Mouse (Mus musculus) Patski (cell line): ENCODE results near the gene Exoc4. TPM values are rescaled to one million over a fixed set of nuclear protein-coding genes. Genes with fewer than 3 reads are reported as not detected.

Source experiments
- ATAC-seq: fragments of 100-300 bp; one replicate; pipeline ENCODE4 v1.8.0; 2021
- CTCF ChIA-PET: fragments of 350-600 bp; sonication (Branson Sonifier 250); formaldehyde crosslinking; loops from one replicate; lab custom pipeline; 2022; ENCODE audit warnings: inconsistent platforms; lab: Charles Lee
- POLR2A ChIA-PET: fragments of 350-600 bp; sonication (Branson Sonifier 250); formaldehyde crosslinking; loops from one replicate; lab custom pipeline; 2022; ENCODE audit warnings: antibody characterized with exemption, inconsistent platforms; lab: Charles Lee
- DNase-seq: peaks from one replicate; pipeline ENCODE4 v3.0.0-alpha.2; 2011; ENCODE audit warnings: low read depth, low spot score
- H3K27me3 ChIP-seq: fragments of 371-371 bp; one replicate; pipeline ENCODE4 v1.5.1; 2021
- CTCF ChIP-seq: fragments of 100-300 bp; IDR thresholded peaks from one replicate; pipeline ENCODE4 v1.5.1; 2021
- in situ Hi-C: fragments of 300-500 bp; cut with MboI; formaldehyde crosslinking; loops from 3 replicates; pipeline ENCODE4 v1.11.1; 2018; ENCODE audit warnings: low pct_unique_long_range_greater_than_20kb, mixed read lengths
- polyA plus RNA-seq: library from polyadenylated mRNA; unstranded; gene quantifications from one replicate; pipeline ENCODE4 v1.2.3, GENCODE M21; 2021

Exoc4 gene
- polyA plus RNA-seq, 1 experiment from 2014 or later = 71.3 TPM

DNA sequence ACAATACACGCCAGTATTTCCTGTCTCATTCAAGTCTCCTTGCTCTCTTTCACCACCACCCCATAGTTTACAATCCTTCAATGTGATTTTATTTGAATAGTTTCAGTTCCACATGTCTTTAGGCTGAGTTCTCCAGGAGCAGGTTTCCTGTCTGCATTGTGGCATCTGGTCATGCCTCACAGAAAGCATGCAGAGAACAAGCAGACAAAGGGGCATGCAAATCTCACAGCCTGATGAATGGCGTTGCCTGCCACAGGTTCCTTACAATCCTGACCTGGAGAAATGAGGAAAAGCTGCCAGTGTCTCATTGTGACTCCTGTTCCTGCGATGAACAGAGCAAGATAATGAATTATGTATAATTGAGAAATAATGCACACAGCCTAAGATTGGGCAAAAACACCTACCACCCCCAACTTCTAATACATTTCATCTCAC, 490.0 kb downstream of the Exoc4 start:
- POLR2A ChIA-PET = no interaction called here
- no peaks in the 10 kb centered on the region for H3K27me3 ChIP-seq
- DNase-seq (no peak), ATAC-seq (no peak)
- CTCF ChIA-PET = no interaction called here
- no peak for TF ChIP-seq CTCF
- in situ Hi-C loops = no loop called here

DNA sequence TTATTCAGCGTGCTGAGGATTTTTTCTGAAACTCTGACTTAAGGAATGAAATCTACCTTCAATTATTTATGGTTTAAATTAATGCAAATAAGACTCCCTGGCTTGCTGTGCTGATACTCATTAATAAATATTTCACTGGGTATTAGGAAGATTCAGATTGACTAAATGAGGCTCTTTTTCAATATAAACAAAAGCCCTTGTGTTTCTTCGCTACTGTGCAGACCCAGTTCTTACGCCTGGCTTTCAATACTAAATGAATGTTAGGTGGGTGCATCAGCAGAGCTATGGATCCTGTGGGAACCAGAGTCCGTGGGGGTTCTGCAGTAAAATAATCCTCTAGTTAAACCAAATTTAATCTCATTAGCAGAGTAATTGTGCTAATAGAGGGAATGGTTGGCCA, 490.4 kb downstream of the Exoc4 start:
- in situ Hi-C loops = no loop called here
- CTCF ChIA-PET = no interaction called here
- TF ChIP-seq CTCF = no peak
- DNase-seq (no peak), ATAC-seq (no peak)
- POLR2A ChIA-PET = no interaction called here
- H3K27me3 ChIP-seq = no peaks in the 10 kb centered on the region

DNA sequence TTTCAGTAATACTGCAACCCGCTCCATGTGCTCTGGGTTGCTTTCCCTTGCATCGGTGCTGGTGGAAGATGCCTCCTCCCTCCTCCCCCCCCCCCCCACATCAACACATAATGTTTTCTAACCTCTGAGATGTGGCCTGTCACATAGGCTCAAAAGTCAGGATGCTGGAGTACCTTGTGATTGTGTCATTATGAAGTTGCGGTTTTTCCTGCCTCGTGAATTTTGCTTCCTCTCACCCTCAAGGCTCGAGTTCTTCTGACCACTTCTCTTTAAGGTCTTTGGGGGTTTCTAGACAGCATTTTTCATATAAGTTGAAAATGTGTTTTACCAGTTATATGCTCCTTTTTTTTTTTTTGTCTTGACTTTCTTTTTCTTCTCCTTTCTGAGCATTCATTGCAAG, 507.1 kb downstream of the Exoc4 start:
- ATAC-seq (no peak), DNase-seq (no peak)
- no peak for TF ChIP-seq CTCF

DNA sequence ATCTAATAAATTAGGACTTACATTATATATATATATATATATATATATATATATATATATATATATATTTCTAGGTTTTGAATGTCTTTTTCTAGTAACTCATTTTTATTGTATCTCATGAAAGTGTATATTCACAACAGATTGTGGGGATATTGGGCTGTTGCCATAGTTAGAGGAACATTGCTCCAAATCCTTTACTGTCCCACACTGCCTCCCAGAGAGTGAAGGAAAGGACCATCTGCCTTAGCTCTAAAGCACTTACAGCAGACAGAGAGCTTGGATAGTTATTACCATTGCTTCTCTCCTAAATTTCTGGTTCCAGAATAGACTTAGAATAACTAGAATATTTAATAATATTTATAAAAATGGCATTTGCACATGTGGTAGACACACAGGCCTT, 512.7 kb downstream of the Exoc4 start:
- DNase-seq = no peak
- CTCF ChIA-PET = no interaction called here
- no peak for ATAC-seq
- no peak for TF ChIP-seq CTCF
- H3K27me3 ChIP-seq = no peaks in the 10 kb centered on the region
- in situ Hi-C loops = no loop called here
- POLR2A ChIA-PET = no interaction called here

More for the DNA sequence above, 507.1 kb downstream of the Exoc4 start:
- ChIA-PET CTCF (no interaction called here), POLR2A (no interaction called here)
- H3K27me3 ChIP-seq = no peaks in the 10 kb centered on the region
- in situ Hi-C loops = no loop called here

DNA sequence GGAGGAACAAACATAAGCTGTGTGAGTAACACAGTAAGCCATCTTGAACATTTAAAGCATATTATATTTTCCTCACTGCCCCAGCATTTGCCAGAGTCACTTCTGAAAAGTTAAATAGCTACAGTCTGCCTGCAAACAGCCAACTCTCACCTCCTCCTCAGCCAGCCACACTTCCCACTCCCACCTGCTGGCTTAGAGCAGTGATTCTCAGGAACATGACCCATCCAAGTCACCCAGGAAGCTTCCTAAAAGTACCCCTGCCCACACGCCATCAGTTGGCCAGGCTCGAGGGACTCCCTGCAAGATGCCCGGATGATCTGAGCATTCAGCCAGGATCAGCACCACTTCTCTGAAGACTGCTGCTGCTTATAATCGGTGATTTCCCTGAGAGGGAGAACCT, 514.4 kb downstream of the Exoc4 start:
- ATAC-seq (no peak), DNase-seq (no peak)
- H3K27me3 ChIP-seq = no peaks in the 10 kb centered on the region
- CTCF ChIA-PET = interaction anchor here (0.7 to 1.4 kb wide), 2 partner anchors 63 to 120 kb away, joined by 3 to 4 read pairs; no protein-coding TSS in a partner anchor
- POLR2A ChIA-PET = no interaction called here
- in situ Hi-C loops = no loop called here
- no peak for TF ChIP-seq CTCF

DNA sequence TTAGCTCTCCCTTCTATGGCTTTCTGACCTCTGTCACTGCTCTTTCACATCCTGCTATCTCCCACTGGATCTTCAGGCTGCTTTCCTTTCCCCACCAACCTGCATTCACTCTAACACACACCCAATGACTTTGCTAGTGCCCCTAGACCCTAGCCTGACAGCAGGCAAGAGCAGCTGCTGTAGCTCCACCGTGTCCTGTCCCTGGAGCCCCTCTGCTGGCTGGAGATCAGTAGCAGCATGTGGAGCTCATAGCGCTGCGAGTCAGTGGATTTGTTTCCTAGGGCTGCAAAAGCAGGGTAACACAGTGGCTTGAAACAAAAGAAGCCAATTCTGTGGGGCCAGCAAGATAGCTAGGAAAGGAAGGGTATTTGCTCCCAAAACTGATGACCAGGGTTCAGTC, 515.1 kb downstream of the Exoc4 start:
- POLR2A ChIA-PET = no interaction called here
- ATAC-seq (no peak), DNase-seq (no peak)
- no peaks in the 10 kb centered on the region for H3K27me3 ChIP-seq
- TF ChIP-seq CTCF = no peak
- in situ Hi-C loops = no loop called here
- CTCF ChIA-PET = interaction anchor here (1.4 kb wide), 1 partner anchor 64 kb away, joined by 4 read pairs; no protein-coding TSS in a partner anchor

DNA sequence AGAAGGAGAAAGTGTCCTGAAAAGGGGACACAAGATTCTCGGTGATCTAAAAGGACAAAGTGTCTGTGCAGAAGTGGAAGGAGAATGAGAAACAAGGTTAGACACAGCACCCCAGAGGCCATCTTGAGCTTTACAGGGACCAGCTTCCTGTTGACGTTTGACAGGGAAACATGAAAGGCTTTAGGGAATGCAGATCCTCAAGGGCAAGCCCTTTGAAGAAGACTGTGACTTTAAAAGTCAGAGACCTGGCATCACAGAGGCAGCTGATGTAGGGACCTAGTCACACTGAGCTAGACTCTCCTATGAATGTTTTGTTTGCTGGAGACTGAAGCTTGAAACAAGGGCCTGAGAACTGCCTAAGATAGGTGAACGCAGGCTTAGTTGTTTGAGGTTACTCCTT, 520.4 kb downstream of the Exoc4 start:
- TF ChIP-seq CTCF = no peak
- CTCF ChIA-PET = interaction anchor here (0.7 kb wide), 2 partner anchors 20 to 27 kb away, joined by 3 read pairs; no protein-coding TSS in a partner anchor
- POLR2A ChIA-PET = interaction anchor here (0.6 kb wide), 1 partner anchor 468 kb away, joined by 4 read pairs; no protein-coding TSS in a partner anchor
- H3K27me3 ChIP-seq = no peaks in the 10 kb centered on the region
- in situ Hi-C loops = no loop called here
- ATAC-seq (no peak), DNase-seq (no peak)

DNA sequence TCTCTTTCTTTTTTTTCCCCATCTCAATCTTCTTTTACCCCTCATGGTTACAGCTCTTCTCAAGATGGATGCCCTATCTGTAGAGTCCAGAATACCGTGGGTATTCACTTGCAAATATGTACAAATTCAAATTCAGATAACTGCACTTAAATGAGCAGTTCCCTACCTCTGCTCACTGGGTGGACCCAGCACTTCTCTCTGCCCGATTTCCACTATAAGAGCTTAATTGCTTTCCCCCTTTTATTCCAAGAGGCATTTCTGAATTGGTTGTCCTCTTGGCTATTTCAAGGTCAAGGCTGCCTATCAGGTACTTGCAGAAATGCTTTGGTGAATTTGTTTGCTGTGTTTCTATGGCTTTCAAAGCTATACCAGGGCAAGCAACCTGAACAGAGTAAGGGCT, 521.1 kb downstream of the Exoc4 start:
- in situ Hi-C loops = no loop called here
- DNase-seq (no peak), ATAC-seq (no peak)
- no peak for TF ChIP-seq CTCF
- ChIA-PET POLR2A (no interaction called here), CTCF (interaction anchor here (0.7 kb wide), 1 partner anchor 27 kb away, joined by 3 read pairs; no protein-coding TSS in a partner anchor)
- H3K27me3 ChIP-seq = no peaks in the 10 kb centered on the region

DNA sequence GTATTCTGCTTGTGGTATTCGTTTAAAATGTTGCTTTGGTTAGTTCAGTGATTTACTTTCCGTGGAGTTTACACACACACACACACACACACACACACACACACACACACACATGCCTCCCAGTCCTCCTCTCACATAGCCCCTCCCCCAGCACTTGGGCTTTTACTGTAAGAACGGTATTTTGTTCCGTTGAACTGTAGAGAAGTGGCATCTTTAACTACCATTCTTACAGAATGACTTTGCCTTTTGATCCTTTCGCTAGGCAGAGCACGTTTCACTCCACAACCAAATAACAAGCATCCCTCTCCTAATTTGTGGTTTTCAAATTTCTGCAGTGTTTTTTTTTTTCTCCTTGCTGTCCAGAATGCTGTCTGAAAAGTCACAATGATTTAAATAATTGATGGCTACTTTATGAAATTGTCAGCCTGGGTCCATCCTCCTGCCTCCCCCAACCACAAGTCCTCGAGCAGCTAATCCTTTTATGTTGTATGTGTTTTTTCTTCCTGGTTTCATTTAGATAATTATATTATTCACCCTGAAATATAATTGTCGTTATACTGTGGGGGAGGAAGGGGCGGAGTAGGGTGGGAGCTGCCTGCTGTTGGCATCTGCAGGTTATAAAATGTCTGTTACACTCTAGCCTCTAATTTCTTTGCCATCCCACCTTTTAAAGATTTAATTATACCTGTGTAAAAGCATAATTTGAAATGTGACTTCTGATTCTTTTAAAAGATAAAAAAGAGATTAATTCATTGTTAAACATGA, 523.8 kb downstream of the Exoc4 start:
- POLR2A ChIA-PET = no interaction called here
- in situ Hi-C loops = no loop called here
- ATAC-seq = no peak
- CTCF ChIA-PET = no interaction called here
- no peak for TF ChIP-seq CTCF
- no peaks in the 10 kb centered on the region for H3K27me3 ChIP-seq
- DNase-seq = no peak

DNA sequence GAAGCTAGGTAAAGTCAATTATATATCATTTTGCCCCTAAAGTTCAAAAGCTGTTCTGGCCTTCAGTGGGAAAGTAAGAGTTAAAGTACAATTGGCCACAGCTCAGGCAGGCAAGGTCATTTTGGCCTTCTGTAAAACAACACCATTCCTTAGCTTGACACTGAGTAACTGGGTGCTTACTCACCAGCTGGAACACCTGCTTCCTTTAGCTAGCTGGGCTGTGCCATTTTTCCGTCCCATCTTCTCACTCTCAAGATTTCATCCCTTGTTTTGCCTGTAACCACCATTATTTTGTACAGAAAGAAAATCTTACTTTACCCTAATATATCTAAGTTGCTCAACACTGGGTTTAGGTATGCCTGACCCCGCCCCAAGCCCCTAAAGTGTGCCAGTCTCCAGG, 543.7 kb downstream of the Exoc4 start:
- no peaks in the 10 kb centered on the region for H3K27me3 ChIP-seq
- no peak for ATAC-seq
- POLR2A ChIA-PET = no interaction called here
- TF ChIP-seq CTCF = no peak
- CTCF ChIA-PET = no interaction called here
- DNase-seq = no peak
- in situ Hi-C loops = no loop called here

DNA sequence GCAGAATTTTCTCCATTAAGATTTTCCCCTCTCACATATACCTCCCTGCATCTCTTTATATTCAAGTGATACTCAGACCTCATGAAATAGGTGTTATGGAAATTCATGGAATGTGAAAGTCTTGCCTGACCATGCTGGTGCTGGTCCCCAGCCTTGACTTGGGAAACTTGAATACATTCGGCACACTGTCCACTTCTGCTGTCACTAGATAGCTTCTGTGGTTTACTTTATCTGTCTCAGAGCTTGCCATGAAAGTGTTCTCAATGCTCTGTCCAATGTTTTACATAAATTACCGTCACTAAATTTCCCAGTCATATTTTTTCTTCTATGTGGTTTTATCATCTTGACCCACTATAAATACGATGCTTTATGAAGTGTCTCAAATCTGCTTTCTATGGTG, 552.4 kb downstream of the Exoc4 start:
- in situ Hi-C loops = no loop called here
- H3K27me3 ChIP-seq = no peaks in the 10 kb centered on the region
- ATAC-seq (no peak), DNase-seq (no peak)
- POLR2A ChIA-PET = no interaction called here
- CTCF ChIA-PET = no interaction called here
- TF ChIP-seq CTCF = no peak
